Mouse (Mus musculus) macrophage (primary cell): ENCODE results near the gene Sdccag8. TPM values are rescaled to one million over a fixed set of nuclear protein-coding genes. Genes with fewer than 3 reads are reported as not detected.
A peak's percentile ranks its signal among the peaks of the same experiment; 100 is the strongest.

Experiments used
- H3K27ac ChIP-seq: fragments of 350-480 bp; formaldehyde crosslinking; 2 replicates; pipeline ENCODE4 v1.9.0; 2021
- H3K36me3 ChIP-seq: fragments of 350-480 bp; formaldehyde crosslinking; 2 replicates; pipeline ENCODE4 v1.9.0; 2021; ENCODE audit errors: inconsistent target
- H3K4me3 ChIP-seq: fragments of 350-480 bp; formaldehyde crosslinking; 2 replicates; pipeline ENCODE4 v1.9.0; 2021; ENCODE audit errors: inconsistent target
- H3K79me2 ChIP-seq: fragments of 350-480 bp; formaldehyde crosslinking; 2 replicates; pipeline ENCODE4 v1.9.0; 2021; ENCODE audit errors: inconsistent target
- WGBS: methylation state at CpG from one replicate; pipeline ENCODE4 v1.1.7; 2026; ENCODE audit warnings: inconsistent platforms; ENCODE audit not compliant: missing documents; 5-methylcytosine and 5-hydroxymethylcytosine counted together
- polyA plus RNA-seq: library from polyadenylated mRNA; stranded (reverse); fragments of 250-400 nt; gene quantifications from 3 replicates; pipeline ENCODE4 v1.2.4, GENCODE M21; 2018; ENCODE audit warnings: inconsistent platforms
- total RNA-seq, 78 experiments: library from RNA; depleted of rRNA; stranded (reverse); fragments of 250-400 nt; gene quantifications; 1 replicate in 9 of 78; 2 replicates in 24 of 78; 3 replicates in 43 of 78; 4 replicates in 2 of 78; pipeline ENCODE4 v1.2.4; 2018; ENCODE audit warnings: inconsistent platforms in 56 of 78

The Sdccag8 gene
- 100 to 1,000 TPM in 20 of 26 experiments, 10 to 100 TPM in 6; 19.6 to 230 (median 169) TPM for total RNA-seq (2018; cell fraction: chromatin; rRNA removed)
- 10 to 100 TPM; 12.2 to 27.5 (median 20.8) TPM for total RNA-seq (2018; cell fraction: cytosol; rRNA removed)
- 100 to 1,000 TPM in 2 of 26 experiments, 10 to 100 TPM in 24; 12.3 to 130 (median 61.5) TPM for total RNA-seq (2018; cell fraction: nucleus; rRNA removed)
- 13.2 to 28.0 TPM (median 16.9 TPM) in 3 replicates for polyA plus RNA-seq

- H3K79me2 ChIP-seq = peaks cover 85% of the 10 kb centered on the region
- peak within 1 kb of the TSS; percentile 91 for H3K27ac ChIP-seq
- no peaks in the 10 kb centered on the region for H3K36me3 ChIP-seq
- H3K4me3 ChIP-seq = peak within 1 kb of the TSS; percentile 87
- WGBS = 0% methylated on average over 25 of the region's 25 CpGs
These were observed at the start of gene Sdccag8 for GRCm38 (mm10) chr1:176814591-176815062. Sdccag8 (plus strand) TSS chr1:176814660.

GRCm38 (mm10) chr1:176774533-176774932 is 39.9 kb upstream of the Sdccag8 start:
- no peaks in the 10 kb centered on the region for H3K79me2 ChIP-seq
- whole genome bisulfite sequencing = 96% methylated on average over 4 of the region's 4 CpGs
- no peak overlapping the region for H3K27ac ChIP-seq
- no peak overlapping the region for H3K4me3 ChIP-seq
- peaks cover 76% of the 10 kb centered on the region for H3K36me3 ChIP-seq

GRCm38 (mm10) chr1:176789326-176789725 is 25.1 kb upstream of the Sdccag8 start:
- Histone ChIP-seq H3K36me3 (peaks cover 70% of the 10 kb centered on the region), H3K4me3 (no peak overlapping the region), H3K79me2 (peaks cover 71% of the 10 kb centered on the region), H3K27ac (no peak overlapping the region)
- 100% methylated on average over 7 of the region's 7 CpGs for WGBS

GRCm38 (mm10) chr1:176792175-176792574 is 22.3 kb upstream of the Sdccag8 start:
- peaks cover 99% of the 10 kb centered on the region for H3K79me2 ChIP-seq
- H3K27ac ChIP-seq = no peak overlapping the region
- peaks cover 49% of the 10 kb centered on the region for H3K36me3 ChIP-seq
- WGBS = 100% methylated on average over 1 of the region's 1 CpGs
- no peak overlapping the region for H3K4me3 ChIP-seq

- Histone ChIP-seq H3K79me2 (peaks cover 97% of the 10 kb centered on the region), H3K4me3 (no peak overlapping the region), H3K36me3 (no peaks in the 10 kb centered on the region), H3K27ac (peak overlapping the region; percentile 28; the same call in 1 of the 2 replicates)
These were observed 15.8 kb upstream of the Sdccag8 start for GRCm38 (mm10) chr1:176798673-176799072.

GRCm38 (mm10) chr1:176800728-176801365 is 13.6 kb upstream of the Sdccag8 start:
- Histone ChIP-seq H3K36me3 (no peaks in the 10 kb centered on the region), H3K4me3 (peak overlapping the region; percentile 6; the same call in 1 of the 2 replicates), H3K79me2 (peaks cover 97% of the 10 kb centered on the region), H3K27ac (peak overlapping the region; percentile 63)
- WGBS = 0% methylated on average over 2 of the region's 2 CpGs

GRCm38 (mm10) chr1:176810161-176810560 is 4.3 kb upstream of the Sdccag8 start:
- Histone ChIP-seq H3K79me2 (peaks cover 88% of the 10 kb centered on the region), H3K4me3 (no peak overlapping the region), H3K27ac (no peak overlapping the region), H3K36me3 (no peaks in the 10 kb centered on the region)

- Histone ChIP-seq H3K36me3 (no peaks in the 10 kb centered on the region), H3K79me2 (peaks cover 87% of the 10 kb centered on the region), H3K4me3 (peak overlapping the region; percentile 79), H3K27ac (peak overlapping the region; percentile 91)
- no CpG with 5 or more reads among the region's 3 CpGs for WGBS
These were observed 2.6 kb upstream of the Sdccag8 start for GRCm38 (mm10) chr1:176811892-176812291.

- H3K4me3 ChIP-seq = peak overlapping the region; percentile 79
- H3K36me3 ChIP-seq = no peaks in the 10 kb centered on the region
- WGBS = 7% methylated on average over 11 of the region's 11 CpGs
- peaks cover 87% of the 10 kb centered on the region for H3K79me2 ChIP-seq
- H3K27ac ChIP-seq = peak overlapping the region; percentile 91
These were observed 1.8 kb upstream of the Sdccag8 start for GRCm38 (mm10) chr1:176812491-176813291.

GRCm38 (mm10) chr1:176813292-176814035 is 996 bp upstream of the Sdccag8 start:
- under 1% methylated on average over 70 of the region's 75 CpGs for WGBS
- H3K79me2 ChIP-seq = peaks cover 87% of the 10 kb centered on the region
- H3K27ac ChIP-seq = peak overlapping the region; percentile 91
- no peaks in the 10 kb centered on the region for H3K36me3 ChIP-seq
- H3K4me3 ChIP-seq = peak overlapping the region; percentile 87

GRCm38 (mm10) chr1:176814036-176814420 is 432 bp upstream of the Sdccag8 start, which contains the start of gene Cep170:
Cep170 (minus strand) TSS chr1:176814067.
- H3K79me2 ChIP-seq = peaks cover 85% of the 10 kb centered on the region
- WGBS = 0% methylated on average over 19 of the region's 28 CpGs
- no peaks in the 10 kb centered on the region for H3K36me3 ChIP-seq
- H3K27ac ChIP-seq = peak within 1 kb of the TSS; percentile 91
- H3K4me3 ChIP-seq = peak within 1 kb of the TSS; percentile 87

GRCm38 (mm10) chr1:176816728-176817127 is 2.3 kb downstream of the Sdccag8 start:
- H3K27ac ChIP-seq = peak overlapping the region; percentile 73
- H3K36me3 ChIP-seq = no peaks in the 10 kb centered on the region
- no peak overlapping the region for H3K4me3 ChIP-seq
- 10% methylated on average over 4 of the region's 4 CpGs for WGBS
- peaks cover 85% of the 10 kb centered on the region for H3K79me2 ChIP-seq

GRCm38 (mm10) chr1:176818147-176818546 is 3.7 kb downstream of the Sdccag8 start:
- 24% methylated on average over 2 of the region's 2 CpGs for WGBS

GRCm38 (mm10) chr1:176818763-176819162 is 4.3 kb downstream of the Sdccag8 start:
- Histone ChIP-seq H3K36me3 (no peaks in the 10 kb centered on the region), H3K4me3 (no peak overlapping the region), H3K79me2 (peaks cover 89% of the 10 kb centered on the region), H3K27ac (peak overlapping the region; percentile 73)
- WGBS = 24% methylated on average over 6 of the region's 6 CpGs

More at GRCm38 (mm10) chr1:176818147-176818546, 3.7 kb downstream of the Sdccag8 start:
- Histone ChIP-seq H3K79me2 (peaks cover 85% of the 10 kb centered on the region), H3K36me3 (no peaks in the 10 kb centered on the region), H3K4me3 (no peak overlapping the region), H3K27ac (peak overlapping the region; percentile 73)
